Mouse (Mus musculus) MN1 (cell line): ENCODE results near the gene Musk.

Source experiments
- DNase-seq: peaks from one replicate; pipeline ENCODE4 v3.0.0-alpha.2; 2016; ENCODE audit warnings: low spot score

Gene Musk

DNA sequence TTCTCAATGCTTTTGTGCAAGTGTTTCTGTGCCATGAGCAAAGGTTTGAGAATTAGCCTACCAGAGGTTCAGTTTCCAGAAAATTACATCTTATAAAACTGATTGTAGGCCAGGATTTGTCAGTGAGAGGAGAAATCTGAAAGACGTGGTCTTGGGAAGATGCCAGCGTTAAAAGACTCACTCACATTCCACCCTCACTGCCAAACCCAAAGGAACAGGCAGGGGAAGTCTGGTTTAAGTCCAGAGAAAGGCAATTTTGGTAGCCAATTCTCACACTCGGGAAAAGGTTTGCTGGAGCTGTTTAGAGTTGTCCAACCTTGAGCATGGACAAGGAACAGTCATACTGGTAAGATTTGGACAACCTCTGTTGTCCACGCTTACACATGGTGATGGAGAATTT is 131.6 kb downstream of the Musk start:
- no peak for DNase-seq

DNA sequence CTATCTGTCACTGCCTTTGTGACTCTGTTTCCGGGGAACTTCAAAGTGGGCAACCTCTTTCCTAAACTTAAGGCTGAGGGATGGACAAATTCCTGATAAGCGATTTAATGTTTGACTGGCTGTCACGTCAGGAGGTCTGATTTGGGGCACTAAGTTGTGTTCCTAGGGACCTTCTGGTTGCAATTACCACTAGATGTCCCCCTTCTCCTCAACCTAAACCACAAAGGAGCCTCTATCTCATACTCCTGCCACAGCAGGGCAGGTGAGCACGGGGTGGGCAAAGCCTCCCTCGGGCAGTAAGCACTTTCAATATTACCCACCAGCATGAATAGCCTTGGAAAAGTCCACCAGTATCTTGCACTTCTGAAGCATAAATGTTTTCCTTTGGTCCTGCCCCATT is 133.5 kb downstream of the Musk start:
- DNase-seq = no peak

DNA sequence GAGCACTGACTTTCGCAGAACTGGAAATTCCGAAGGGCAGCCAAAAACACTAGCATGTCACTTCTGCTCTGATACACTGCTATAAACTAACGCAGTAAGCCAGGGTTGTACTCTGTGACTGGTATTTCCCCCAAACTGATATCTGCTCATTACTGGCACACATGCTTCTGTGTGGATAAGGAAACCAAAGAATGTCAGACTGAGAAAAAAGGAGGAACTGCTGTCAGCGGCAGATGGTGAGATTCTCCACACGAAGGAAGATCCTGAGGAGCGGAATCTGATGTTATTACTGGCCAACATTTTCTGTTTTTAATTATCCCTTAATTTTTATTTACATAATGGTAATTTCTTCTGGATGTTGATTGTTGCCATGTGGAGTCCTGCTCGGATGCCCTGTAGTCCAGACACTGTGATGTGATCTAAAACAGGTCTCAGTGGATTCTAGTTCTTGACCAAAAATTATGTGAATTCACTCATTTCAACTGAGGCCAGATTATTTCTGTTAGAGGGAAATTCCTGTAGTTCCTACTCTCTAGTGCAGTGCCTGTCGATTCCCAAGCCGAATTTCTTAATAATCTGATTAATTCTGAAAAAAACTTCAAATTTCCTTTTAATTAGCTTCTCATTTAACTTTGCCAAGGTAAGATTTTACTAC is 137.6 kb downstream of the Musk start:
- no peak for DNase-seq
